Mouse (Mus musculus) NIH3T3 (cell line): ENCODE data around the gene Ccdc141.
A peak's percentile ranks its signal among the peaks of the same experiment; 100 is the strongest.

ENCODE experiments used
- DNase-seq: peaks from one replicate; pipeline ENCODE4 v3.0.0-alpha.2; 2012; ENCODE audit warnings: low read depth

Ccdc141 gene

GRCm38 (mm10) chr2:77170633-77171105, at the start of gene Ccdc141:
Gene Ccdc141 (minus strand): TSS chr2:77170636.
- no peak for DNase-seq

- DNase-seq = no peak
These were observed 42.4 kb upstream of the Ccdc141 start for GRCm38 (mm10) chr2:77212885-77213284.

GRCm38 (mm10) chr2:77206951-77207350, 36.5 kb upstream of the Ccdc141 start:
- no peak for DNase-seq

GRCm38 (mm10) chr2:77203916-77204315, 33.5 kb upstream of the Ccdc141 start:
- DNase-seq = peak; percentile 48

- peak; percentile 47 for DNase-seq
These were observed 31.5 kb upstream of the Ccdc141 start for GRCm38 (mm10) chr2:77201900-77202299.

- DNase-seq = peak; percentile 55
These were observed 30.6 kb upstream of the Ccdc141 start for GRCm38 (mm10) chr2:77200958-77201614.

- DNase-seq = no peak
These were observed 29.9 kb upstream of the Ccdc141 start for GRCm38 (mm10) chr2:77200379-77200778.

GRCm38 (mm10) chr2:77198246-77198645, 27.8 kb upstream of the Ccdc141 start:
- no peak for DNase-seq

GRCm38 (mm10) chr2:77196819-77197218, 26.4 kb upstream of the Ccdc141 start:
- DNase-seq = no peak

- no peak for DNase-seq
These were observed 24.6 kb upstream of the Ccdc141 start for GRCm38 (mm10) chr2:77195056-77195455.

GRCm38 (mm10) chr2:77191811-77192210, 21.4 kb upstream of the Ccdc141 start:
- DNase-seq = no peak

GRCm38 (mm10) chr2:77190891-77191290, 20.5 kb upstream of the Ccdc141 start:
- DNase-seq = no peak

- DNase-seq = no peak
These were observed 19.9 kb upstream of the Ccdc141 start for GRCm38 (mm10) chr2:77190301-77190700.

GRCm38 (mm10) chr2:77189671-77190070, 19.2 kb upstream of the Ccdc141 start:
- DNase-seq = no peak

- no peak for DNase-seq
These were observed 17.1 kb upstream of the Ccdc141 start for GRCm38 (mm10) chr2:77187501-77187900.

GRCm38 (mm10) chr2:77186912-77187311, 16.5 kb upstream of the Ccdc141 start:
- no peak for DNase-seq

GRCm38 (mm10) chr2:77184049-77184571, 13.7 kb upstream of the Ccdc141 start:
- DNase-seq = no peak

- no peak for DNase-seq
These were observed 13.2 kb upstream of the Ccdc141 start for GRCm38 (mm10) chr2:77183646-77184045.

- DNase-seq = no peak
These were observed 12.6 kb upstream of the Ccdc141 start for GRCm38 (mm10) chr2:77182996-77183380.

GRCm38 (mm10) chr2:77182271-77182995, 12.0 kb upstream of the Ccdc141 start:
- DNase-seq = no peak

- no peak for DNase-seq
These were observed 7.0 kb upstream of the Ccdc141 start for GRCm38 (mm10) chr2:77177472-77177871.

- peak; percentile 38 for DNase-seq
These were observed 6.0 kb upstream of the Ccdc141 start for GRCm38 (mm10) chr2:77176413-77176812.

GRCm38 (mm10) chr2:77175411-77175810, 5.0 kb upstream of the Ccdc141 start:
- DNase-seq = no peak
